Mouse (Mus musculus) gastrocnemius, postnatal 10 days (tissue): ENCODE measurements around the gene Ptprd. TPM values are rescaled to one million over a fixed set of nuclear protein-coding genes. Genes with fewer than 3 reads are reported as not detected.

Experiments
- DNase-seq: peaks from one replicate; pipeline ENCODE4 v3.0.0; 2021; ENCODE audit warnings: mixed read lengths
- total RNA-seq, 2 experiments: library from RNA; stranded (reverse); gene quantifications; 2 replicates each; pipeline ENCODE4 v1.2.3; 2021

Ptprd gene
- total RNA-seq, 2 experiments from 2014 or later, result 43.3 to 53.4 TPM

GRCm38 (mm10) chr4:77238144-77238543, 973.6 kb downstream of the Ptprd start:
- DNase-seq, result no peak

- DNase-seq, result no peak
These were observed 978.5 kb downstream of the Ptprd start for GRCm38 (mm10) chr4:77233243-77233642.

GRCm38 (mm10) chr4:77168866-77169265, 1042.9 kb downstream of the Ptprd start:
- peak; percentile 4 for DNase-seq

- DNase-seq, result no peak
These were observed 1054.2 kb downstream of the Ptprd start for GRCm38 (mm10) chr4:77157601-77158000.

- DNase-seq, result no peak
These were observed 1056.2 kb downstream of the Ptprd start for GRCm38 (mm10) chr4:77155561-77155960.

GRCm38 (mm10) chr4:77155037-77155436, 1056.7 kb downstream of the Ptprd start:
- no peak for DNase-seq

GRCm38 (mm10) chr4:77124852-77125251, 1086.9 kb downstream of the Ptprd start:
- DNase-seq, result no peak

GRCm38 (mm10) chr4:77110894-77111293, 1100.9 kb downstream of the Ptprd start:
- DNase-seq, result no peak

- DNase-seq, result no peak
These were observed 1104.5 kb downstream of the Ptprd start for GRCm38 (mm10) chr4:77107291-77107690.

- DNase-seq, result peak; percentile 15
These were observed 1128.6 kb downstream of the Ptprd start for GRCm38 (mm10) chr4:77083165-77083564.

GRCm38 (mm10) chr4:77077607-77078006, 1134.2 kb downstream of the Ptprd start:
- no peak for DNase-seq

- no peak for DNase-seq
These were observed 1161.1 kb downstream of the Ptprd start for GRCm38 (mm10) chr4:77050536-77051207.

- DNase-seq, result no peak
These were observed 1207.3 kb downstream of the Ptprd start for GRCm38 (mm10) chr4:77004483-77004882.

- no peak for DNase-seq
These were observed 1215.6 kb downstream of the Ptprd start for GRCm38 (mm10) chr4:76996172-76996571.

GRCm38 (mm10) chr4:76989961-76990360, 1221.8 kb downstream of the Ptprd start:
- no peak for DNase-seq

GRCm38 (mm10) chr4:76977056-76977809, 1234.5 kb downstream of the Ptprd start:
- DNase-seq, result no peak

- peak; percentile 20 for DNase-seq
These were observed 1263.5 kb downstream of the Ptprd start for GRCm38 (mm10) chr4:76948251-76948650.

- DNase-seq, result no peak
These were observed 1270.1 kb downstream of the Ptprd start for GRCm38 (mm10) chr4:76941382-76942360.

GRCm38 (mm10) chr4:76931559-76931958, 1280.2 kb downstream of the Ptprd start:
- no peak for DNase-seq

GRCm38 (mm10) chr4:76913532-76914150, 1298.1 kb downstream of the Ptprd start:
- no peak for DNase-seq

- DNase-seq, result no peak
These were observed 1310.1 kb downstream of the Ptprd start for GRCm38 (mm10) chr4:76901692-76902091.

- no peak for DNase-seq
These were observed 1322.1 kb downstream of the Ptprd start for GRCm38 (mm10) chr4:76889669-76890068.
